Mouse (Mus musculus): ENCODE measurements around the gene Pde11a.

DNA sequence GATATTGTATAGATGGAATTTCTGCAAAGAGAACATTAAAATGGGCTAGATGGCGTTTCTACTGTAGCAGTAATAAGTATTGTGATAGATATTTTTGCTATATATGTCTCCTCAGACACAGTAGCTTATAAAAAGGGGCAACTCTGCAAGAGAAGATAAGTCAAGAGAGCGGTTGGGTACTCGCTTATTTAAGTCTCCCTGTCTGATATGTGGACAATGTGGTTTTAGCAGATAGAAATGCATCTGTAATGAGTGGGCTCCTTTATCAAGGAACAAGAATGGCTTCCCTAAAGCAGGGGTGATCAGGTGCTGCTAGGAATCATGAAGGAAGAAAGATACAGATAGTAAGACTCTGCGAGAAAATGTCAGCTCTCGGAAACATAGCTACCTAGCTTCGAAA, 18.2 kb downstream of the Pde11a start:
- no peak for TF ChIP-seq POLR2A (IDR thresholded peaks at IDR 0.05; ENCODE audit: insufficient read depth, low read depth, low read length)
- no peak for TF ChIP-seq CTCF (IDR thresholded peaks at IDR 0.05; ENCODE audit: insufficient read depth, low read depth, low read length)

All from olfactory bulb, adult 2 months (tissue).